Mouse (Mus musculus): ENCODE measurements around the gene Gpr88. TPM values are rescaled to one million over a fixed set of nuclear protein-coding genes. Genes with fewer than 3 reads are reported as not detected.
"Not testable (repeated sequence)": the region's sequence is repeated elsewhere in the genome, so short reads cannot be mapped to it uniquely, and the experiment has no call there.

Gpr88 gene
- total RNA-seq, 2 experiments from 2014 or later = not detected

GRCm38 (mm10) chr3:116244476-116244875, 8.8 kb downstream of the Gpr88 start:
- no peak for DNase-seq (ENCODE audit: low spot score)

- DNase-seq (ENCODE audit: low spot score) = no peak
Observed at GRCm38 (mm10) chr3:116242685-116243084, 10.6 kb downstream of the Gpr88 start.

GRCm38 (mm10) chr3:116237527-116237926, 15.8 kb downstream of the Gpr88 start:
- no peak for DNase-seq (ENCODE audit: low spot score)

DNA sequence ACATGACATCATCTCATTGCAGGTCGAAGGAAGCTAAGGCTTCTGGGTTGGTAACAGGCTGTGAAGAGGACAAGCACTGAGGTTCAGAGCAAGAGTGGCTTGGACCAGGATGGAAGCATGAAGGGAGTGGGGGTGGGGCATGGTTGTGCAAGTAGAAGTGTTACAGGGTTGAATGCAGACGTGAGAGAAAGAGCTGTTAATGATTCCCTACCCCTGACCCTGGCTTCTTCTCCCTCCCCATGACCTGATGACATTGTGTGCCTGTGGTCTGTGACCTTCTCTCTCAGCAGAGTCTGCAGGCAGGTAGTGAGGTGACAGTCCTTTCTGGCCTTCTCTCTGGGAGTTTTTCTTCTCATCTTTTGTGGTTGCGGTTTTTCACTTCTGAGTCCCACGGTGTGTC, 16.4 kb downstream of the Gpr88 start:
- no peak for DNase-seq (ENCODE audit: low spot score)

DNA sequence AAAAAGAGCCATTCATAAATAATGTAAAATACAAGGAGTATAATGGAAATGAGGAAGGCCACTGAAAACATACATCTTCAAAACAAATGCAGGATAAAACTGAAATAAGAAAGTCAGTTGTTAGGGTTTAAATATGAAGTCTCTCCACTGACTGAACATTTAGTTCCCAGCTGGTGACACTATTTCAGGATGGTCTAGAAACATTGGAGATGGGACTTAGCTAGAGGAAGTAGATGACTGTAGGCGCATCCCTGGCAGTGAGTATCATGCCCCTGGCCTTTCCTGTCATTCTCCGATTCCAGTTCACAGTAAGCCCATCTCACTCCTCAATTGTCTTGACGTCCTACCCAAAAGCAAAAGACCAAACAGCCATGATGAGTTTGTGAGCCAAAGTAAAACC, 19.8 kb downstream of the Gpr88 start:
- no peak for DNase-seq (ENCODE audit: low spot score)

DNA sequence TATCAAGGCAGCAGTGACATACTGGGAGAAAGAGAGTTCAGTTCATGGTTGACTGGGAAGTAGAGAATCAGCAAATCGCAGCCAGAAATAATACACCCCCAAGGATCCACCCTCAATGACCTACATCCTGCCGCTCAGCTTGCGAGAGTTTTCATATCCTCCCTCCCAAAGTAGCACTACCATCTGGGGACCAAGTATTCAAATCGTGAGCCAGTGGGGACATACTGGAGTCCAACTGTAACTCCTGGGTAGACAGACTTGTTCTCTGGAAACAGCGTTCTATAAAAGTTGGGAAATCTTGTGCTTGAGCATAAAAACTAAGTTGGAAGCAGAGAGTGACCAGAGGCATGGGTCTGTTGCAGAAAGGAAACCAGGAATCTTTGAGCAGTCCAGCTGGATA, 20.5 kb downstream of the Gpr88 start:
- DNase-seq (ENCODE audit: low spot score) = no peak

GRCm38 (mm10) chr3:116229336-116229735, 24.0 kb downstream of the Gpr88 start:
- DNase-seq (ENCODE audit: low spot score) = no peak

GRCm38 (mm10) chr3:116228360-116229245, 24.7 kb downstream of the Gpr88 start:
- no peak for DNase-seq (ENCODE audit: low spot score)

GRCm38 (mm10) chr3:116227383-116227782, 25.9 kb downstream of the Gpr88 start:
- DNase-seq (ENCODE audit: low spot score) = no peak

- no peak for DNase-seq (ENCODE audit: low spot score)
Observed at GRCm38 (mm10) chr3:116226915-116227314, 26.4 kb downstream of the Gpr88 start.

GRCm38 (mm10) chr3:116222511-116223243, 30.6 kb downstream of the Gpr88 start:
- no peak for DNase-seq (ENCODE audit: low spot score)

DNA sequence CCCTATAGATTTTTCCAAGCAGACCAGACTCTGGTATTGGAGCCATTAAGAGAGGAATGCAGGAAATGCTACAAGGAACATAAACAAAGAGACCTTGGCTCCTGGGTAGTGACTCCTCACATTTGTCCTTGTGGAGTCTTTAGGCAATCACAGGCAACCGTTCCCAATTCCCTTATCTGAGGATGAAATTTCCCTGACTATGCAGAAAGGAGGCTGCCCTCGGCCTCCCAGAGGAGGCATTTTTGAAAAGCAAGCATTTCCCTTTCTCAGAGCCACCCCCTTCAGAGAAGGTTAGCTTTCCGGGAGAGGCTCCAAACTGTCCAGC, 31.7 kb downstream of the Gpr88 start:
- peak; percentile 20 for DNase-seq (ENCODE audit: low spot score)

- no peak for DNase-seq (ENCODE audit: low spot score)
Observed at GRCm38 (mm10) chr3:116220980-116221685, 32.2 kb downstream of the Gpr88 start.

GRCm38 (mm10) chr3:116217398-116217797, 35.9 kb downstream of the Gpr88 start:
- not testable (repeated sequence) for DNase-seq (ENCODE audit: low spot score)

DNA sequence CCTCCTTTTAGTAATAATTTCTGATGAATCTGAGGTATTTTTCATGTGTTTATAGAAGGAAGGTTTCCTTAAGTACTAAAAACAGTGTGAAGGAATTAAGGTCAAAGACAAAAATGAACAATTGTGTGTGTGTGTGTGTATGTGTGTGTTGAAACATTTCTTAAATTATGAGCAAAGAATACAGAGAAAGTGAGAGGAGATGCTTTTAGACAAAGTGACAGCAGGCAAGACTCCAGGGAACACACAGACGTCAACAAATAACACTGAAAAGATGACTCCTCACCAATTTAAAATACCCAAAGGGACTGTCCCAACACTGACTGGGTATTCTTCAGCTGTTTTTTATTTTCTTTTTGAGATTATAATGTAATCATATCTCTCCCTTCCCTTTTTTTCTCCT, 37.0 kb downstream of the Gpr88 start:
- no peak for DNase-seq (ENCODE audit: low spot score)

DNA sequence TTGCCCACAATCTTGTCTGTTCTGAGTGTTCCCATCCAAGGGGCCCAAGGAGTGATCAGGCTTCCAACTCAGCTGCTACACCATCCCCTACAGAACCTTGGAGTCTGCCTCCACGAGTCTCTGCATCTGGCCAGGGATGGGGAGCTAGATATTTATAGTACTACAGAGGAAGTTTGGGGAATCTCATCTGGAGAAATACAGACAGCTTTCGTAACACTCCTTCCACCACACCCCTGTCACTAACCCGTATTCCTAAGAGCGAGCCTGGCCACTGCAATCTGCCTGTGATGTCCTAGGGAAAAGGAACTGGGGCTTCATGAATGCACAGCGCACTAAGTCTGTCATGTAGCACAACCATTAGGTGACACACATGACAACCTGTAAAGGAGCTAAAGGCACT, 41.7 kb downstream of the Gpr88 start:
- no peak for DNase-seq (ENCODE audit: low spot score)

DNA sequence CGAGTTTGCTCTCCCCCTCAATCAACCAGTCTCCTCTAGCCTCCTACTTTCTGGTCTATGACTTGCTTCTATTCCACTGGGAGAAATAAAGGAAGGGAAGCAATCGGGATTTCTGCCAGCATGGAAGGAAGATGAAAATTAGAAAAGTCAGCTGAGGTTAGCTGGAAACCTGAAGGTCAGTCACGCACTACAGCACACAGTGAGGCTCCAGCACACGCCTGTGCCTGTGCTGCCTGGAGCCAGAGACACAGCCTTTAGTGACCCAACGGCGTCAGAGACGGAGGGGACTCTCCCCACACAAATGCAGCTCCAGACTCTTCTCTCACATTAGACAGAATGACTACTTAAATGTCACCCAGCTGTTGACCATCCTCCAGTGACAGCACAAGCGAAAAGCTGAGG, 42.6 kb downstream of the Gpr88 start:
- DNase-seq (ENCODE audit: low spot score) = peak; percentile 38

DNA sequence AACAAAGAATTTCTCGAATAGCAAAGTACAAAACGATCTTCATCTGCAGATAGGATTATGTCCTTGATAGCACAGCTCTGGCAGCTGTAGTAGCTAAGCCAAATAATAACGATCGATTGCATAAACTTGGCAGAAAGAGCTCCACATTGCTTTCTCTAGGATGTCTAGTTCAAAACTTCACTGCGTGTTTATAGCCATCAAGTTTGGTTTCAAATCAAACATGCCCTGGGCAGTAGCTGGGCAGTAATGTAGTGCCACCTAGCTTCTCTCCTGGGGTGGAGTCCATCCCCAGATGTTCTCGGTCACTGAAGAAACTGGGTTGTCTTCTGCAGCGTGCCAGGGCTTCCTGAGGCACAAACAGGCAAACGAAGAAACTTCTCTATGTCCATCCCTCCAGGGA, 44.1 kb downstream of the Gpr88 start:
- DNase-seq (ENCODE audit: low spot score) = no peak

- DNase-seq (ENCODE audit: low spot score) = no peak
Observed at GRCm38 (mm10) chr3:116206306-116206834, 46.9 kb downstream of the Gpr88 start.

GRCm38 (mm10) chr3:116205346-116206219, 47.7 kb downstream of the Gpr88 start:
- no peak for DNase-seq (ENCODE audit: low spot score)

GRCm38 (mm10) chr3:116204643-116205042, 48.7 kb downstream of the Gpr88 start:
- no peak for DNase-seq (ENCODE audit: low spot score)
